ENCODE assay signal across 8 mouse cellular contexts in genomic region chr8:123254099-123254885, GRCm38 (mm10). TPM values are rescaled to one million over a fixed set of nuclear protein-coding genes. Genes with fewer than 3 reads are reported as not detected.
DNase-seq lines count a peak whose midpoint lies in the region; ATAC-seq and TF ChIP-seq lines count a peak whose summit lies in the region.

Gene Zfp276, plus strand, starts transcription at chr8:123254195.
Gene Vps9d1, minus strand, starts transcription at chr8:123254348.

- peak; percentile 95 for ATAC-seq in hindbrain, embryonic 15.5 days (ENCODE audit: low FRiP score, low read depth)
- ATAC-seq in megakaryocyte, adult 5-6 weeks (ENCODE audit: poor library complexity, severe bottlenecking): peak; percentile 95

- peak within 1 kb of the TSS; percentile 92 for H3K4me2 ChIP-seq in hindbrain, embryonic 15.5 days

- H3K9me3 ChIP-seq in hindbrain, embryonic 15.5 days: no peaks in the 10 kb centered on the region

- H3K27me3 ChIP-seq in hindbrain, embryonic 15.5 days: no peaks in the 10 kb centered on the region

- H3K4me1 ChIP-seq in hindbrain, embryonic 15.5 days (replicated peaks): peaks cover 32% of the 10 kb centered on the region

- DNase-seq in ZHBTc4 (ENCODE audit: low read depth, low spot score): peak; percentile 90
- peak; percentile 80 to 85 for DNase-seq in cerebellum, postnatal 36 days
- peak; percentile 81 for DNase-seq in gastrocnemius, adult 18-20 months (ENCODE audit: low spot score)
- peak; percentile 85 to 88 for DNase-seq in left cerebral cortex, adult 2 months (ENCODE audit: extremely low spot score in 1 of 2, low spot score in 2 of 2)
- peak; percentile 74 to 77 for DNase-seq in right cerebral cortex, adult 2 months (ENCODE audit: low spot score in 2 of 2)
- DNase-seq in urinary bladder, postnatal 14 days (ENCODE audit: low spot score): peak; percentile 87

- intact Hi-C loops in left cerebral cortex, adult 2 months (cut with DNase I): loop anchor here (1.0 to 10.0 kb wide), 2 partner anchors 19 to 111 kb away; no protein-coding TSS in a partner anchor

- peak within 1 kb of the TSS; percentile 84 for H3K4me3 ChIP-seq in hindbrain, embryonic 15.5 days
- H3K4me3 ChIP-seq in left cerebral cortex, adult 2 months: peak within 1 kb of the TSS; percentile 99

- H3K27ac ChIP-seq in hindbrain, embryonic 15.5 days (replicated peaks): peak within 1 kb of the TSS; percentile 91
- H3K27ac ChIP-seq in left cerebral cortex, adult 2 months: peak within 1 kb of the TSS; percentile 98

- peak within 1 kb of the TSS; percentile 90 for H3K9ac ChIP-seq in hindbrain, embryonic 15.5 days

- under 1% methylated on average over 83 of the region's 99 CpGs for whole genome bisulfite sequencing in hindbrain, embryonic 15.5 days

- TF ChIP-seq CTCF in left cerebral cortex, adult 2 months (IDR thresholded peaks at IDR 0.05): no peak; the same call in 1 of the 2 replicates

- H3K36me3 ChIP-seq in hindbrain, embryonic 15.5 days: peaks cover 40% of the 10 kb centered on the region

RNA-seq across cellular contexts. Expression of gene Zfp276, which starts in this region (rescaled TPM):
- 1 to 10 TPM; 5.1 to 5.2 TPM for total RNA-seq in gastrocnemius, adult 18-20 months (2021)
- 24.7 and 25.2 TPM in 2 replicates for polyA plus RNA-seq in hindbrain, embryonic 15.5 days (2015; fragmentation: Nextera tagmentation; extraction: Ambion mirVana)
- 10 to 100 TPM; 26.4 to 29.2 TPM for total RNA-seq in left cerebral cortex, adult 2 months (2021)
- 13.5 and 16.4 TPM in 2 replicates for total RNA-seq in megakaryocyte, adult 5-6 weeks (2015)
- total RNA-seq in megakaryocyte, adult 5-6 weeks (2017): 15.7 and 30.6 TPM in 2 replicates

RNA-seq across cellular contexts. Expression of gene Vps9d1, which starts in this region (rescaled TPM):
- total RNA-seq in gastrocnemius, adult 18-20 months (2021): 10 to 100 TPM; 17.2 to 18.8 TPM
- 58.8 and 66.6 TPM in 2 replicates for polyA plus RNA-seq in hindbrain, embryonic 15.5 days (2015; fragmentation: Nextera tagmentation; extraction: Ambion mirVana)
- 10 to 100 TPM; 53.3 to 63.0 TPM for total RNA-seq in left cerebral cortex, adult 2 months (2021)
- 19.3 and 19.7 TPM in 2 replicates for total RNA-seq in megakaryocyte, adult 5-6 weeks (2015)
- total RNA-seq in megakaryocyte, adult 5-6 weeks (2017): 23.8 and 27.7 TPM in 2 replicates

Comparison
In these comparisons a context has a peak if more than half of its experiments do, and no peak if none do; other contexts are left out.
1. Peak in every context shown above with its lines: DNase-seq, ATAC-seq, H3K4me3 ChIP-seq and H3K27ac ChIP-seq.